In genomic region chr4:131914891-131915469, GRCm38 (mm10) we compare ENCODE assay signal across 7 mouse cellular contexts. TPM values are rescaled to one million over a fixed set of nuclear protein-coding genes. Genes with fewer than 3 reads are reported as not detected.
DNase-seq lines count a peak whose midpoint lies in the region; ATAC-seq lines count a peak whose summit lies in the region.

No protein-coding gene starts in this region.

- peak overlapping the region; percentile 75; the same call in 1 of the 2 replicates for H3K27ac ChIP-seq in embryonic facial prominence, embryonic 15.5 days (replicated peaks)
- 0 out of 2 replicates have a peak overlapping the region, but pooled peaks have one; percentile 19 for H3K27ac ChIP-seq in intestine, embryonic 15.5 days
- 0 out of 2 replicates have a peak overlapping the region, but pooled peaks have one; percentile 33 for H3K27ac ChIP-seq in midbrain, embryonic 10.5 days (replicated peaks)

- peaks cover 80% of the 10 kb centered on the region for H3K4me1 ChIP-seq in embryonic facial prominence, embryonic 15.5 days
- H3K4me1 ChIP-seq in intestine, embryonic 15.5 days (replicated peaks), result peaks cover 44% of the 10 kb centered on the region
- H3K4me1 ChIP-seq in midbrain, embryonic 10.5 days, result peaks cover 73% of the 10 kb centered on the region

- DNase-seq in brain, adult 2 months (ENCODE audit: low read depth, low spot score), result peak; percentile 56
- peak; percentile 56 for DNase-seq in midbrain, embryonic 10.5 days (ENCODE audit: low spot score)
- DNase-seq in gastrocnemius, adult 8-10 months (ENCODE audit: low spot score in 2 of 2), result no peak
- DNase-seq in cerebellum, postnatal 14 days, result no peak
- no peak for DNase-seq in layer of hippocampus, postnatal 14 days (ENCODE audit: low spot score in 2 of 2)

- H3K4me2 ChIP-seq in embryonic facial prominence, embryonic 15.5 days (replicated peaks), result peak overlapping the region; percentile 52
- H3K4me2 ChIP-seq in intestine, embryonic 15.5 days (replicated peaks), result peak overlapping the region; percentile 60

- no peak overlapping the region for H3K9ac ChIP-seq in embryonic facial prominence, embryonic 15.5 days
- peak overlapping the region; percentile 33 for H3K9ac ChIP-seq in intestine, embryonic 15.5 days

- no peak for ATAC-seq in embryonic facial prominence, embryonic 15.5 days (ENCODE audit: insufficient number of reproducible peaks, low FRiP score, low TSS enrichment, low read depth)
- no peak for ATAC-seq in intestine, embryonic 15.5 days

- H3K27me3 ChIP-seq in embryonic facial prominence, embryonic 15.5 days, result peaks cover 32% of the 10 kb centered on the region
- H3K27me3 ChIP-seq in intestine, embryonic 15.5 days (replicated peaks), result peaks cover 19% of the 10 kb centered on the region
- peaks cover 90% of the 10 kb centered on the region for H3K27me3 ChIP-seq in midbrain, embryonic 10.5 days (ENCODE audit: low read depth, poor library complexity, severe bottlenecking)

- H3K9me3 ChIP-seq in embryonic facial prominence, embryonic 15.5 days (replicated peaks), result no peaks in the 10 kb centered on the region
- H3K9me3 ChIP-seq in intestine, embryonic 15.5 days, result no peaks in the 10 kb centered on the region
- no peaks in the 10 kb centered on the region for H3K9me3 ChIP-seq in midbrain, embryonic 10.5 days (replicated peaks)

- 6% methylated on average over 31 of the region's 31 CpGs for WGBS in embryonic facial prominence, embryonic 15.5 days
- WGBS in intestine, embryonic 15.5 days, result 4% methylated on average over 31 of the region's 31 CpGs
- WGBS in midbrain, embryonic 10.5 days, result under 1% methylated on average over 31 of the region's 31 CpGs

- no peaks in the 10 kb centered on the region for H3K36me3 ChIP-seq in embryonic facial prominence, embryonic 15.5 days
- no peaks in the 10 kb centered on the region for H3K36me3 ChIP-seq in intestine, embryonic 15.5 days
- no peaks in the 10 kb centered on the region for H3K36me3 ChIP-seq in midbrain, embryonic 10.5 days

- peak overlapping the region; percentile 31 for H3K4me3 ChIP-seq in embryonic facial prominence, embryonic 15.5 days (replicated peaks)
- H3K4me3 ChIP-seq in intestine, embryonic 15.5 days (replicated peaks), result peak overlapping the region; percentile 19
- peak overlapping the region; percentile 49 for H3K4me3 ChIP-seq in midbrain, embryonic 10.5 days

RNA-seq across cellular contexts. Expression of gene Tmem200b, which starts 6.6 kb away (rescaled TPM):
- 6.0 and 6.7 TPM in 2 replicates for polyA plus RNA-seq in embryonic facial prominence, embryonic 15.5 days (2015; fragmentation: Nextera tagmentation; extraction: Ambion mirVana)
- 0.74 and 1.2 TPM in 2 replicates for polyA plus RNA-seq in intestine, embryonic 15.5 days (2015; fragmentation: Nextera tagmentation; extraction: Ambion mirVana)
- 0.39 and 0.49 TPM in 2 replicates for polyA plus RNA-seq in midbrain, embryonic 10.5 days (2016; fragmentation: Nextera tagmentation; extraction: Ambion mirVana)
- total RNA-seq in gastrocnemius, adult 8-10 months (2022), result 1 to 10 TPM; 1.7 to 2.6 (median 1.9) TPM
- total RNA-seq in layer of hippocampus, postnatal 14 days (2021), result 1 to 10 TPM; 2.2 to 2.3 TPM

RNA-seq across cellular contexts. Expression of gene Srsf4, which starts 41.6 kb away (rescaled TPM):
- polyA plus RNA-seq in embryonic facial prominence, embryonic 15.5 days (2015; fragmentation: Nextera tagmentation; extraction: Ambion mirVana), result 101 and 103 TPM in 2 replicates
- polyA plus RNA-seq in intestine, embryonic 15.5 days (2015; fragmentation: Nextera tagmentation; extraction: Ambion mirVana), result 86.6 and 92.6 TPM in 2 replicates
- polyA plus RNA-seq in midbrain, embryonic 10.5 days (2016; fragmentation: Nextera tagmentation; extraction: Ambion mirVana), result 147 and 157 TPM in 2 replicates
- 10 to 100 TPM; 23.6 to 31.8 (median 26.0) TPM for total RNA-seq in gastrocnemius, adult 8-10 months (2022)
- total RNA-seq in layer of hippocampus, postnatal 14 days (2021), result 10 to 100 TPM; 68.6 to 70.3 TPM

Comparison
In these comparisons a context has a peak if more than half of its experiments do, and no peak if none do; other contexts are left out.
1. DNase-seq: peak in brain, adult 2 months (single experiment) and midbrain, embryonic 10.5 days (single experiment); none in gastrocnemius, adult 8-10 months (0 of 2), cerebellum, postnatal 14 days (0 of 2) and layer of hippocampus, postnatal 14 days (0 of 2).
2. H3K27ac ChIP-seq: peak in every context shown above with its lines; median percentile 75 in embryonic facial prominence, embryonic 15.5 days; 33 in midbrain, embryonic 10.5 days; 19 in intestine, embryonic 15.5 days.
3. Peak in every context shown above with its lines, with median percentiles within 50 percentile points of each other: H3K4me3 ChIP-seq.